Mouse (Mus musculus) lung, adult 18-20 months (tissue): ENCODE results near the gene Cdca5.
"Not testable (repeated sequence)": the region's sequence is repeated elsewhere in the genome, so short reads cannot be mapped to it uniquely, and the experiment has no call there.

Experiments
- DNase-seq, 2 experiments: peaks; one replicate each; pipeline ENCODE4 v3.0.0; 2022; ENCODE audit warnings: mixed read lengths in 2 of 2

Gene Cdca5

GRCm38 (mm10) chr19:6105586-6105985 lies 20.8 kb downstream of the Cdca5 start, which contains the start of gene Naaladl1:
Naaladl1 (plus strand) TSS chr19:6105782.
- no peak for DNase-seq

- DNase-seq, result no peak
Observed at GRCm38 (mm10) chr19:6113116-6113515, 28.3 kb downstream of the Cdca5 start.

- no peak for DNase-seq
Observed at GRCm38 (mm10) chr19:6116113-6116850, 31.5 kb downstream of the Cdca5 start.

- DNase-seq, result no peak
Observed at GRCm38 (mm10) chr19:6117346-6117985, 32.7 kb downstream of the Cdca5 start.

GRCm38 (mm10) chr19:6117986-6118676 lies 33.3 kb downstream of the Cdca5 start, which contains the start of gene Sac3d1:
Sac3d1 (minus strand) TSS chr19:6118650.
- peak; percentile 92 to 93 for DNase-seq

- DNase-seq, result peak in 1 of 2 experiments; percentile 27
Observed at GRCm38 (mm10) chr19:6118677-6119185, 33.9 kb downstream of the Cdca5 start.

GRCm38 (mm10) chr19:6121761-6122160 lies 37.0 kb downstream of the Cdca5 start:
- DNase-seq, result no peak

GRCm38 (mm10) chr19:6123330-6123729 lies 38.5 kb downstream of the Cdca5 start:
- DNase-seq, result no peak

- no peak for DNase-seq
Observed at GRCm38 (mm10) chr19:6124898-6125297, 40.1 kb downstream of the Cdca5 start.

GRCm38 (mm10) chr19:6126289-6126688 lies 41.5 kb downstream of the Cdca5 start:
- DNase-seq, result peak in 1 of 2 experiments; percentile 56

GRCm38 (mm10) chr19:6126789-6127580 lies 42.2 kb downstream of the Cdca5 start:
- DNase-seq, result no peak

GRCm38 (mm10) chr19:6127760-6128341 lies 43.1 kb downstream of the Cdca5 start, which contains the start of gene Snx15:
Snx15 (minus strand) TSS chr19:6128304.
- DNase-seq, result peak; percentile 97 to 98

- peak in 1 of 2 experiments; percentile 28 for DNase-seq
Observed at GRCm38 (mm10) chr19:6130414-6131128, 45.8 kb downstream of the Cdca5 start.

GRCm38 (mm10) chr19:6132171-6132827 lies 47.5 kb downstream of the Cdca5 start:
- DNase-seq, result no peak

- DNase-seq, result not testable (repeated sequence)
Observed at GRCm38 (mm10) chr19:6133197-6133596, 48.4 kb downstream of the Cdca5 start.

GRCm38 (mm10) chr19:6136397-6136796 lies 51.6 kb downstream of the Cdca5 start:
- DNase-seq, result no peak

GRCm38 (mm10) chr19:6139701-6140100 lies 54.9 kb downstream of the Cdca5 start:
- no peak for DNase-seq

- DNase-seq, result no peak
Observed at GRCm38 (mm10) chr19:6140374-6140677, 55.5 kb downstream of the Cdca5 start.

GRCm38 (mm10) chr19:6140678-6141393 lies 56.1 kb downstream of the Cdca5 start, which contains the start of gene Batf2:
Batf2 (plus strand) TSS chr19:6140983.
- peak; percentile 89 to 93 for DNase-seq

GRCm38 (mm10) chr19:6141394-6141749 lies 56.6 kb downstream of the Cdca5 start, which contains the start of gene Arl2:
Arl2 (minus strand) TSS chr19:6141548.
- DNase-seq, result peak; percentile 78 to 88
